Mouse (Mus musculus) lung, postnatal 36 days (tissue): ENCODE results near the gene Disp1.

ENCODE experiments used
- DNase-seq: peaks from one replicate; pipeline ENCODE4 v3.0.0; 2022; ENCODE audit warnings: mixed read lengths

Disp1 gene

DNA sequence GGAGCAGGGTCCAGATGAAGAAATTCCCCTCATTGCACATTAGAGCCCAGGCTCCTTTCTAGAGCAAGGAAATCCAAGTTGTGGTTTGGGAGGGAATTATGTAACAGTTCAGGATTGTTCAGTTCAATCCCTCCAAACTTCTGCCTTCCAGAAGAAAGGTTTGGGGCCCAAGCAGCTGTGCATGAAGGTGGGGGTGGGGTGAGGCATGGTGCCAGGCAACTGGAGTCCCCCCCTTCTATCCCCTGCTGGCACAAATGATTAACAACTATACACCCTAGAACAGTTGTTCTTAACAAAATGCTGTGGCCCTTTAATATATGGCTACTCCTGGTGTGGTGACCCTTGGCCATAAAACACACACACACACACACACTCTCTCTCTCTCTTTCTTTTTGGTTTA, 140.2 kb downstream of the Disp1 start:
- no peak for DNase-seq

GRCm38 (mm10) chr1:183075121-183075822, 146.1 kb downstream of the Disp1 start:
- DNase-seq, result peak; percentile 17

- peak; percentile 73 for DNase-seq
Observed at GRCm38 (mm10) chr1:183072263-183073050, 148.9 kb downstream of the Disp1 start.

GRCm38 (mm10) chr1:183069954-183070649, 151.2 kb downstream of the Disp1 start:
- no peak for DNase-seq

DNA sequence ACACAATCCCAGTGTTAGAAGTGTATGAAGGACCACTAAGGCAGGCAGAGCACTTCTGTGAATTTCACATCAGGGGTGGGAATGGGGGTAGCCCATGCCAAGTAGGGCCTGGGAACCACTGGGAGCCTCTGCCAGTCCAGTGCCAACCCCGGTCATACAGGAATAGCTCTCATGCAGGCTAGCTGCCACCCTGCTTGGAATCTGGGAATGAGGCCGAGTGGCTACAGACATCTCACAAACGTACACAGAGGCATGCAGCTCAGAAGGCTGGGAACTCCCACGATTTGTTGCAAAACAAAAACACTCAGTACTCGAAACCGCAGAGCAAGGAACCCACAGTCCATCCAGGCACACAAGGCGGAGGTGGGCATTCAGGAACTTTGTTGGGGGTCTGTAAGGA, 153.5 kb downstream of the Disp1 start:
- no peak for DNase-seq

DNA sequence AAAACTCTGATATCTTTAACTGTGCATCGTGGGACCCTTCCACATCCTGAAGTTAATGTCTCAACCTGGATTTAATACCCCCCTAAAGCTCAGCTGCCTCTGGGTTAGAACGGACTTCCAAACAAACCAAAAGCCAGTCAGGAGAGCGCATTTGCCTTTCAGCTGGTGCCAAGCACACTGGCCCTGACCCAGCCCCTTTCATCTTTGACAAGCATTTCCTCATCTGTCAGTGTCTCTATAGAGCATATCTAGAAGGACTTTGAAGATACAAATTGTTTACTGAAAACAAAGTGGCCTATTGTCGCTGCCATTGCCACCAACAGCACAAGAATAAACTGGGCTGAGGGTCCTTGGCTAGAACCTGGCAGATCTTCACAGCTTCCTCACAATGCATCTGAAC, 154.3 kb downstream of the Disp1 start:
- no peak for DNase-seq

- no peak for DNase-seq
Observed at GRCm38 (mm10) chr1:183060611-183061010, 160.7 kb downstream of the Disp1 start.

- DNase-seq, result peak; percentile 64
Observed at GRCm38 (mm10) chr1:183056289-183056655, 165.1 kb downstream of the Disp1 start.

- DNase-seq, result peak; percentile 82
Observed at GRCm38 (mm10) chr1:183055608-183056288, 165.6 kb downstream of the Disp1 start.

DNA sequence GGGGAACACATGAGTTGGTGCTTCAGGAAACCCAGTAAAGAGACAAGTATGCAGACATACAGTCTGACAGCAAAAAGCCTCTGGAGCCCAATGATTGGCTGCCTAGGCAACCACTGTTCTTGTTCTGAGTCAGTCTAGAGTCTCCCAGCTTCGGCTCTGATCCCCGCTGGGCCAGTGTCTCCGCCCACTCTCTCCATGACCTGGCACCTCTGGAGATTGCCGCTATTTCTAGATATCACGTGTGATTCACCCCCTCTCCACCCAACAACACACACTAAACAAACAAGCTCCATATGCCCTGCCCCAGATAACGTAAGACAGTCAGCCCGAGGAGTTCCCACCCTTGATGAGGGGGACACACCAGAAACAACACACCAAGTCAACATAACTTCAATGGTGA, 168.7 kb downstream of the Disp1 start:
- DNase-seq, result peak; percentile 24

GRCm38 (mm10) chr1:183049295-183049694, 172.0 kb downstream of the Disp1 start:
- peak; percentile 55 for DNase-seq

GRCm38 (mm10) chr1:183047913-183048523, 173.3 kb downstream of the Disp1 start:
- no peak for DNase-seq

- peak; percentile 83 for DNase-seq
Observed at GRCm38 (mm10) chr1:183047191-183047912, 174.0 kb downstream of the Disp1 start.

- DNase-seq, result no peak
Observed at GRCm38 (mm10) chr1:183046081-183046480, 175.2 kb downstream of the Disp1 start.

GRCm38 (mm10) chr1:183043161-183043812, 178.0 kb downstream of the Disp1 start:
- DNase-seq, result peak; percentile 46

- peak; percentile 46 for DNase-seq
Observed at GRCm38 (mm10) chr1:183041703-183042102, 179.6 kb downstream of the Disp1 start.

- DNase-seq, result peak; percentile 59
Observed at GRCm38 (mm10) chr1:183040847-183041382, 180.4 kb downstream of the Disp1 start.

DNA sequence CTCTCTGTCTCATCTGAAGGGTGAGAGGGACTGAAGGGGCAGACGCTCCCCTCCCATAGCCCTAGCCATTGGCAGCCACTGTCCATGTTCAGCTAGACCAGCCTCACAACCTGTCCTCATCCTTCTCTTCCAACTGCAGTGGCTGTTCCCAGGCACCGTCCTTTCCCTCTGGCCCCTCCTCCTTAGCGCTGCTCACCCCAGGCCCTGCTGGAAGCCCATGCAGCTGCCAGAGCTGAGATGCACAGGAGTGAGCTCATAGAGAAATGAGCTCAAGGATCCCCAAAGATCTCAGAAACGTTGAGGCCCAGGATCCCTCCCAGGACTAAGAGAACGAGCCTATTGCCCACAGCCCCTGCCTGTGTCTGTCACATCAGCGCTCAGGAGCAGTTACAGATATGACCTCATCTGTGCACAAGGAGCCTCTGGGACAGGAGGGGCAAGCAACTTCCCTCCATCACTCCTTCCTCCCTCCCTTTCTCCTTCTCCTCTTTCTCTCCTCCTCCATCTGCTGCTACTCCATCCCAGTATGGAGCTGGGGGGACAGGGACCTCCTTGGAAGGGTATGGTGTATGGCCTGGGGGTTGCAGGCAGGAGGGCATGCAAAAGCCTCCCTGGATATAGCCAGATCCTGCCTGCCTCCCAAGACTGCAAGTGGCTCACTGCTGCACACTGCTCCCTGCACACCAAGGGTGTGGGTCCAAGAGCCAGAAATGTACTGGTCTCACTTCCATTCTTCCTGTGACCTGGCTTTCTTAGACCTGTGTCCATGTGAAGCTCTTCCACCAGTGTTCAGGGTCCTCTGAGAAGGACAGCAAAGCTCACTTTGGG, 181.2 kb downstream of the Disp1 start:
- DNase-seq, result no peak

GRCm38 (mm10) chr1:183039404-183039803, 181.9 kb downstream of the Disp1 start:
- DNase-seq, result no peak
